Mouse (Mus musculus): ENCODE measurements at regions not wholly inside any gene's neighbourhood (a gene's known extent, or its start where the extent isn't known, plus 50 kb on each side); places are given as distances from the start of the nearest gene placed in this dataset.

GRCm38 (mm10) chr10:118711951-118712350 is 158.1 kb downstream of the Dyrk2 start:
- DNase-seq, result no peak

GRCm38 (mm10) chr10:118712951-118713350 is 157.1 kb downstream of the Dyrk2 start:
- DNase-seq, result no peak

DNA sequence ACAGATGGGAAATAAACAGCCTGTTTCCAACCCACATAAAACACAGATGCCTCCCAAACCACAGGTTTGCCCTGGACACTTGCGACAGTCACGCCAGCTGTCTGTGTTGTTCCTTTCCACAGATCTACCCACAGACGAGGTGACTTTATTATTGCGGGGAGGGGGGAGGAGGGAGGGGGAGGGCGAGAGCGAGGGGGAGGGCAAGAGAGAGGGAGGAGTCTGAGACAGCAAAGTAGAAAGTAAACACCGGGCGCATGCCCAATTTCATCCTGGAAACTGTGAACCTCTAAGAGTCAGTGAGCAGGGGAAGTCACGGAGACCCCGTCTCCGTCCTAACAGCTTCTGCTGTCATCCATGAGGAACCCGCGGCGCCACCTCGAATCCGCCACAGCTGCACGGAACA is 155.8 kb downstream of the Dyrk2 start:
- no peak for DNase-seq

DNA sequence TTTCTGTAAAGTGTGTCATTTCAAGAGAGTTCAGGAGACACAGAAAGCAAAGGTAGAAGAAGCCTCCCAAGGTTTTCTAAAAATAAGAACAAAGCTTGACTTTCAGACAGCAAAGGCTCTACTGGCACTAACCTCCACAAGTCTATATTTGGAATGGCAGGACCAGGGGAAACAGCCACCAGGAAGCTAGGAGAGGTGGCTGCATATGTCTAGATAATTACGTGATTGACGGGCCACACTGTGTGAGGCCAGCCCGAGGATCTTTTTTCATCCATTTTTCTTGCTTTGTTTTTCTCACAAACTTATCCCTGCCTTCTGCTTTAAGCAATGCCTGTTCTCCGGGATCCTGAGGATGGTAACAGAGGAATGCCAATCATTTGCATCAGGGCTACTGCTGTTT is 155.4 kb downstream of the Dyrk2 start:
- DNase-seq, result no peak

- DNase-seq, result no peak
These were observed 149.4 kb downstream of the Dyrk2 start for GRCm38 (mm10) chr10:118720630-118721029.

DNA sequence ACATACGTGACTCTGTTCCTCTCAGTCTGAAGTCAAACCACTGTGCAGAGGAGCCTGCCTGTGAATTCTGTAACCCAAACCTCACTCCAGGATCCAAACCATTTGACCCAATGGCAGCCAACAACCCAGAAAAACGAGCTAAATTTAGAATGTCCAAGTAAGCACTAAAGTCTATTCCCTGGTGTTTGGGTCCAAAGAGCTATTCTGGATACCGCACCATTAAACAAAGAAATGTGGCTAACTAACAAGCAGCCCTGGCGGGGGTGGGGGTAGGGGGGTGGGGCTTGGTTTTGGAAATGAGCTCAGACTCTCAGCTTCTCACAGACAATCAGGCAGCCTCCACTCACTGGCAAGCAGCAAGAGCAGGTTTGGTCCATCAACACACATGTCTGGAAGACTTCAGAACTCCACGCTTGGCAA is 147.9 kb downstream of the Dyrk2 start:
- DNase-seq, result no peak

DNA sequence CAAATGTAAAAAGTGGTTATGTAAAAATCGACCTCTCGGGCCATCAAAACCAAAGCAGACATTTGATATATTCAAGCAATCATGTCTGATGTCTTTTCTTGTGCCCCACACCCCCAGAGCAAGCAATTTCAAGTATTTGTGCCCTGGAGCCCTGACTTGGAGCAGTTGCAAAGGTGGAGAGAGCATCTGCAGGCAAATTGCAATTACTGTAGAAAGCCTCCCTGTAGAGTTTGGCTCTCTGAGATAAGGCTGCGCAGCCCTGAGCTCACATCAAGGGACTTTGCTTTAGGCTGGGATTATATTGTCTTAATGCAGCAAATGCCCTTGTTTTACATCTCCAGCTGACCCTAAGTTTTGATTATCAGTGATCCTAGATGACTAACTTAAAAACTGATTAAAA is 147.3 kb downstream of the Dyrk2 start:
- no peak for DNase-seq

- no peak for DNase-seq
These were observed 133.9 kb downstream of the Dyrk2 start for GRCm38 (mm10) chr10:118736093-118736492.

DNA sequence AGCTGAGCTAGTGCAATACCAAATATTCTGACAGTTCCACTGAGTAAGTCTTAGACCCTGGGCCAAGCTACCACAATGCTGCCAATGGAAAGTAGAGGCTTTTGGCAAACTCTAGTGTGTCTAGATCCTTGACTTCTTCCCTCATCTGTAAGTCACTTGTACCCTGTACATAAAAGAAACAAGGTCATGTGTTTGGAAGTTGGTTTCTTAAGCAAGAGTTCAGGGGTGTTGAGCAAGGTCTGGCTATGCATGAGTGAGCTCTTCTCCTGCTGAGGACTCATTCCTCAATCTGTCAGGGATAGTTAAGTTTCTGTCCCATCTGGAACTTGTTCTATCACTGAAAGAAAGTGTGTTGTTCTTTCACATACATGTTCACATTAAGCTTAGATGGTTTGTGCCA is 132.9 kb downstream of the Dyrk2 start:
- peak; percentile 42 for DNase-seq

GRCm38 (mm10) chr10:118739849-118740481 is 130.0 kb downstream of the Dyrk2 start:
- DNase-seq, result no peak

GRCm38 (mm10) chr10:118743831-118744230 is 126.2 kb downstream of the Dyrk2 start:
- no peak for DNase-seq

GRCm38 (mm10) chr10:118746719-118747395 is 123.2 kb downstream of the Dyrk2 start:
- DNase-seq, result no peak

DNA sequence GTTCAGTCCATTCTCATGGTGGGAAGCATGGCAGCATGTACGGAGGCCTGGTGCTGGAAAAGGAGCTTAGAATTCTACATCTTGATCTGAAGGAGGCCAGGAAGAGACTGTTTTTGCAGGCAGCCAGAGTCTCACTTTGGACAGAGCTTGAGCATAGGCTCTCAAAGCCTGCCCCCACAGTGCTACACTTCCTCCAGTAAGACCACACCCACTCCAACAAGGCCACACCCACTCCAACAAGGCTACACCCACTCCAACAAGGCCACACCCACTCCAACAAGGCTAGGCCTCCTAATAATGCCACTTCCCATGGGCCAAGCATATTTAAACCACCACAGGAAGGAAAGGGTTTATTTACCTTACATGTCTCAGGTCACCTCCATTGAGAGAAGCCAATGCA is 121.0 kb downstream of the Dyrk2 start:
- no peak for DNase-seq

- peak; percentile 42 for DNase-seq
These were observed 120.3 kb downstream of the Dyrk2 start for GRCm38 (mm10) chr10:118749756-118750155.

GRCm38 (mm10) chr10:118751110-118751509 is 118.9 kb downstream of the Dyrk2 start:
- DNase-seq, result no peak

DNA sequence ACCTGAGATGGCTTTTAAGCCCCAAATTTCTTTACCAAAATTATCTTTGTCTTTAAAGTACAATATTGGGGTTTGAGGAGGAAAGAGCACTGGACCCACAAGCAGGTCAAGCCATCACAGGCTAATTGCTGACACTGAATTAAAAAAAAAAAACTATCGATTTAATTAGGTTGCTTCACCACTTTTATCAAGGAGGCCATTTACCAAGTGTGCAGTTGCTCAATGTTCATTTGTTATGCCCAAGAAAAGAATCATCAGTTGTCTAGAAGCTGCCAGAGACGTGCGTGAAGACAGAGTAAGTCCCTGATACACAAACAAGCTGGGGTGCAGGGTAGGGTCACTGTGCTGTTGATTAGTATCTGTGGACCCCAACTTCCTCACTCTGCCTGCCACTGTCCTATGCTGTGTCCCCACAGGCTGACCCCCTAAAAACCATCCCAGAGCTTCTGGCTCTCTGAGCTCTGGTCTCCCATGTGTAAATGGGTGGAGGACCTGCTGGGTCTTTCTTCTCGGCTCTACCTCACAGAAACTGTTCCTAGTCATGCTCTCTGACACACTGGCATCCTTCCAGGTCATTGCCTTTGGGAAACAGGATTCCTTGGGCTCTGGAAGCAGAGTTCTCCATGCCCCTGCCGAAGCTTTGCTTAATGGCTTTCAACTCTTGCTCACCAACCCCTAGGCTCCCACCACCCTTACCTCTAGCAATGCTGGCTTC is 116.8 kb downstream of the Dyrk2 start:
- no peak for DNase-seq

GRCm38 (mm10) chr10:118754791-118755190 is 115.2 kb downstream of the Dyrk2 start:
- DNase-seq, result no peak

DNA sequence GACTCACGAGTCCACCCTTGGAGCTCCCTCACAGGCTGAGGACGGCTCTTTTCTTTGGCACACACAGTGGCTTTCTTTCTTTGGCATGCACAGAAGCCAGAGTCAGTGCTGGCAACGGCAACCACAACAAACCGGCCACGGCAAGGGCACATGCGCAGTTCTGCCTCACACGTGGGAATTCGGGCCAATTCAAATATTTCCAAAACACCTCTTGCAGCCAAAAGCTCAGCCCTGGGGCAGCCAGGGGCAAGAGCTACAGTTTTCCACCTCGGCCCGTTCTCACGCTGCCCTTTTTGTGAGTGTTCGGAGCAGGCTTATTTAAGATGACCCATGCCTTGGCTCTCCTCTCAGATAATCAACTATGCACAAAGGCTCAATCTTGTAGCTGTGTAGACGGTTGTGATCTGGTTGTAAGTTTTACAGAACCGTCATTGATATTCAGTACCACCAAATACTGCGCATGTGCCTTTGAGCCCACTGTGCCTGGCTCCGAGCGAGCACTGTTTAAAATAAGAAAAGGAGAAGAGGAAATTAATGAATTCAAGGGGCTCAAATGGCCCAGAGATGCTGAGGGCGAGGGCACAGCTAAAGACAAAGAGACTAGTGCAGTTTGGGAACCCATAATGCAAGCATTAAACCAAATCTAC is 111.1 kb downstream of the Dyrk2 start:
- peak; percentile 39 for DNase-seq

GRCm38 (mm10) chr10:118760441-118760840 is 109.6 kb downstream of the Dyrk2 start:
- DNase-seq, result no peak

- DNase-seq, result no peak
These were observed 108.7 kb downstream of the Dyrk2 start for GRCm38 (mm10) chr10:118761101-118761868.

DNA sequence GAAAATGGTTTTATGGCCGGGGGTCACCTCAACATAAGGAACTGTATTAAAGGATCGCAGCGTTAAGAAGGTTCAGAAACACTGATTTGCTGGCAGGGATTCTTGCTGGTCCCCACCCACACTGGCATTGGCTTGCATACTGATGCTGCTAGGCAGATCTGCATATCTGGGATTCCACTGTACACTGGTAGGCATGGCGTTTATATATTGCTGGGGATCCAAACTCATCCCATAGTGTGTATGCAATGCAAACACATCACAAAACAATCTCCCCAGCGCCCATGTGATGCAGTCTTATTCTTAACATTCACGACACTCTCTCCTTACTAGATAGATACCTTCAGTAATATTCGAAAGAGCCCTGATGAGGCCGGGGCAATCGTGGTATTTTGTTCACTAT is 105.0 kb downstream of the Dyrk2 start:
- DNase-seq, result no peak
